Mouse (Mus musculus): ENCODE measurements at regions not wholly inside any gene's neighbourhood (a gene's known extent, or its start where the extent isn't known, plus 50 kb on each side); places are given as distances from the start of the nearest gene placed in this dataset.
A peak's percentile ranks its signal among the peaks of the same experiment; 100 is the strongest.

DNA sequence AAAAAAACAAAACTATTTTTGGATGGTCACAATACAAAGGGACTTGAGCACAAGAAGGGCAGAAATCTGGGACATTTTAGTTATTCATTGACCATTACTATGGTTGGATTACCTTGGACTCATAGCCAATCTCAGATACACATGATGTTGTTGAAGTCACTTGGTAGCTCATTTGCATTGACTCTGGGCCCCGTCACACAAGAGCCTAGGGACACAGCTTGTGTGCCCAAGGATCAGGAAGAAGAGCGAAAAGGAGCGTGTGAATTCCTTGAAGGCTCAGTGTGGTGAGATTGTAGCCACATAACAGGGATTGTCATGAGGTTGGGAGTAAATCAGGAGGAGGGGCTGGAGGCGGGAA lies 170.0 kb upstream of the Runx1 start:
- Histone ChIP-seq H3K4me2 (ENCODE audit: low read depth, low read length, poor library complexity, severe bottlenecking) (no peak overlapping the region), H3K27me3 (ENCODE audit: insufficient read depth, low read length) (no peaks in the 10 kb centered on the region), H3K36me3 (ENCODE audit: insufficient read depth, low read length) (no peaks in the 10 kb centered on the region), H3K4me1 (ENCODE audit: insufficient read depth, low read length) (peaks cover 2% of the 10 kb centered on the region; the same call in 1 of the 2 replicates), H3K27ac (ENCODE audit: low read depth, low read length) (no peak overlapping the region), H3K4me3 (ENCODE audit: low read depth, low read length) (no peak overlapping the region), H3K9me3 (ENCODE audit: low read length) (no peaks in the 10 kb centered on the region), H3K9ac (replicated peaks; ENCODE audit: low read length, poor library complexity, severe bottlenecking) (no peak overlapping the region)
- ATAC-seq (ENCODE audit: low FRiP score) (no peak), DNase-seq (ENCODE audit: low spot score) (no peak)
- 95% methylated on average over 4 of the region's 4 CpGs for WGBS
- no peak for TF ChIP-seq CTCF (IDR thresholded peaks at IDR 0.05)

DNA sequence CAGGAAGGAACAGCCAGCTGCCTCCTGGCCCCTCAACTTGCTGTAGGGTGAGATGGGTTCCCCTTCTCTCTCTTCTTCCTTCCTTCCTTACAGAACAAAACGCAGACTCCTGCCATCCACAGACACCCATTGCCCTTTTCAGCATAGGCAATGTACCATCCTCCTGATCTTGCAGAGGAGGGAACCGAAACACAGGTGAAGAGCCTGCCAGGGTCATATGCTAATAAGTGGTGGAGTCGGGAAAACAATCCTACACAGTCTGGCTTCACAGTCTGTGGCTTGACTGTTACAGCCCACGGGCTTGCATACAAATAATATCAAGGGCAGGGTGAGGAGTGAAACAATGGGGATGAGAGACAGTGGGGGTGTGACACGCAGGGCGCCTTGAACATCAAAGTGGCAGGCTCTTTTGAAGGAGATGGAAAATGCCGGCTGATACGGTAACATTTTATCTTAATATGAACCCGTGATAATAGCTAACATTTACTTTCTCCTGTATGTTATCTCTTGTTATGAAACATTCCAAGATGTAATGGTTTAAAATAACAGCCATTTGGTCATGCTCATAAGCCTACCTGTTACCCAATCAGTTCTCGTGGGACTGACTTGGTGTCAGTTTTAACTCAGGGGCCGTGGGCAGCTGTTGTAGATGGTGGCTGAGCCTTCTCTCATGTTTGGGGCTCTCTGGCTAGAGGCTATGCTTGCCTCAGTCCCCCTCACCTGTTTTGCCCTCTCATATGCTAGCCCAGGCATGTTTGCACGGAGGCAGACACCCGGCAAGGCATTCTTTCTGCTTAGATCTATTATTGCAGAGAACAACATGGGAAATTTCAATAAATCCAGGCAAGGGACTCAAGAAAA lies 169.4 kb upstream of the Runx1 start:
- Histone ChIP-seq H3K27ac (ENCODE audit: low read depth, low read length) (no peak overlapping the region), H3K36me3 (ENCODE audit: insufficient read depth, low read length) (no peaks in the 10 kb centered on the region), H3K27me3 (ENCODE audit: insufficient read depth, low read length) (0 out of 2 replicates have a peak, but pooled peaks cover 2% of the 10 kb centered on the region), H3K9ac (replicated peaks; ENCODE audit: low read length, poor library complexity, severe bottlenecking) (no peak overlapping the region), H3K9me3 (ENCODE audit: low read length) (no peaks in the 10 kb centered on the region), H3K4me1 (ENCODE audit: insufficient read depth, low read length) (peaks cover 2% of the 10 kb centered on the region; the same call in 1 of the 2 replicates), H3K4me2 (ENCODE audit: low read depth, low read length, poor library complexity, severe bottlenecking) (no peak overlapping the region), H3K4me3 (ENCODE audit: low read depth, low read length) (no peak overlapping the region)
- ATAC-seq (ENCODE audit: low FRiP score) (no peak), DNase-seq (ENCODE audit: low spot score) (no peak)
- TF ChIP-seq CTCF (IDR thresholded peaks at IDR 0.05): no peak
- 69% methylated on average over 13 of the region's 13 CpGs for WGBS

GRCm38 (mm10) chr16:92992876-92993275 lies 166.9 kb upstream of the Runx1 start:
- Histone ChIP-seq H3K4me1 (ENCODE audit: insufficient read depth, low read length) (peaks cover 2% of the 10 kb centered on the region; the same call in 1 of the 2 replicates), H3K27ac (ENCODE audit: low read depth, low read length) (no peak overlapping the region), H3K4me3 (ENCODE audit: low read depth, low read length) (no peak overlapping the region), H3K9me3 (ENCODE audit: low read length) (no peaks in the 10 kb centered on the region), H3K27me3 (ENCODE audit: insufficient read depth, low read length) (0 out of 2 replicates have a peak, but pooled peaks cover 4% of the 10 kb centered on the region), H3K36me3 (ENCODE audit: insufficient read depth, low read length) (no peaks in the 10 kb centered on the region), H3K9ac (replicated peaks; ENCODE audit: low read length, poor library complexity, severe bottlenecking) (no peak overlapping the region), H3K4me2 (ENCODE audit: low read depth, low read length, poor library complexity, severe bottlenecking) (no peak overlapping the region)
- DNase-seq (ENCODE audit: low spot score) (no peak), ATAC-seq (ENCODE audit: low FRiP score) (no peak)
- WGBS: 65% methylated on average over 3 of the region's 3 CpGs
- TF ChIP-seq CTCF (IDR thresholded peaks at IDR 0.05): no peak

- TF ChIP-seq CTCF (IDR thresholded peaks at IDR 0.05): no peak
- DNase-seq (ENCODE audit: low spot score) (no peak), ATAC-seq (ENCODE audit: low FRiP score) (no peak)
- H3K4me3 ChIP-seq (ENCODE audit: low read depth, low read length): no peak overlapping the region
- H3K36me3 ChIP-seq (ENCODE audit: insufficient read depth, low read length): no peaks in the 10 kb centered on the region
- WGBS: 20% methylated on average over 7 of the region's 7 CpGs
- no peak overlapping the region for H3K27ac ChIP-seq (ENCODE audit: low read depth, low read length)
- H3K9ac ChIP-seq (replicated peaks; ENCODE audit: low read length, poor library complexity, severe bottlenecking): no peak overlapping the region
- peaks cover 2% of the 10 kb centered on the region; the same call in 1 of the 2 replicates for H3K4me1 ChIP-seq (ENCODE audit: insufficient read depth, low read length)
- H3K4me2 ChIP-seq (ENCODE audit: low read depth, low read length, poor library complexity, severe bottlenecking): no peak overlapping the region
- no peaks in the 10 kb centered on the region for H3K9me3 ChIP-seq (ENCODE audit: low read length)
- H3K27me3 ChIP-seq (ENCODE audit: insufficient read depth, low read length): 0 out of 2 replicates have a peak, but pooled peaks cover 4% of the 10 kb centered on the region
These were observed 165.5 kb upstream of the Runx1 start for GRCm38 (mm10) chr16:92991405-92991804.

- no peak for ATAC-seq (ENCODE audit: low FRiP score)
- no peak overlapping the region for H3K27ac ChIP-seq (ENCODE audit: low read depth, low read length)
- 83% methylated on average over 1 of the region's 1 CpGs for WGBS
- H3K4me2 ChIP-seq (ENCODE audit: low read depth, low read length, poor library complexity, severe bottlenecking): no peak overlapping the region
- H3K4me1 ChIP-seq (ENCODE audit: insufficient read depth, low read length): peaks cover 11% of the 10 kb centered on the region
- 0 out of 2 replicates have a peak, but pooled peaks cover 4% of the 10 kb centered on the region for H3K27me3 ChIP-seq (ENCODE audit: insufficient read depth, low read length)
- no peaks in the 10 kb centered on the region for H3K9me3 ChIP-seq (ENCODE audit: low read length)
- TF ChIP-seq CTCF (IDR thresholded peaks at IDR 0.05): no peak
- no peak overlapping the region for H3K4me3 ChIP-seq (ENCODE audit: low read depth, low read length)
- H3K36me3 ChIP-seq (ENCODE audit: insufficient read depth, low read length): no peaks in the 10 kb centered on the region
- DNase-seq (ENCODE audit: low spot score): no peak
- H3K9ac ChIP-seq (replicated peaks; ENCODE audit: low read length, poor library complexity, severe bottlenecking): no peak overlapping the region
These were observed 162.5 kb upstream of the Runx1 start for GRCm38 (mm10) chr16:92988416-92988815.

GRCm38 (mm10) chr16:92988000-92988399 lies 162.1 kb upstream of the Runx1 start:
- Histone ChIP-seq H3K4me3 (ENCODE audit: low read depth, low read length) (no peak overlapping the region), H3K36me3 (ENCODE audit: insufficient read depth, low read length) (no peaks in the 10 kb centered on the region), H3K9me3 (ENCODE audit: low read length) (no peaks in the 10 kb centered on the region), H3K27ac (ENCODE audit: low read depth, low read length) (no peak overlapping the region), H3K4me2 (ENCODE audit: low read depth, low read length, poor library complexity, severe bottlenecking) (no peak overlapping the region), H3K27me3 (ENCODE audit: insufficient read depth, low read length) (0 out of 2 replicates have a peak, but pooled peaks cover 4% of the 10 kb centered on the region), H3K4me1 (ENCODE audit: insufficient read depth, low read length) (peaks cover 11% of the 10 kb centered on the region), H3K9ac (replicated peaks; ENCODE audit: low read length, poor library complexity, severe bottlenecking) (no peak overlapping the region)
- 92% methylated on average over 3 of the region's 3 CpGs for WGBS
- TF ChIP-seq CTCF (IDR thresholded peaks at IDR 0.05): peak; percentile 47
- ATAC-seq (ENCODE audit: low FRiP score): no peak
- DNase-seq (ENCODE audit: low spot score): no peak
